Mouse (Mus musculus) MEL (cell line): ENCODE measurements around the gene Ccdc162.

Source experiments
- CTCF ChIP-seq, 3 experiments: IDR thresholded peaks in 2 of 3; conservative IDR thresholded peaks in 1 of 3; 2 replicates each; pipeline ENCODE4 v1.5.1; 2011 to 2012; ENCODE audit warnings: low read length in 3 of 3, low read depth in 2 of 3, mild to moderate bottlenecking in 2 of 3, improper control_type of control experiment in 1 of 3, inconsistent platforms in 1 of 3, mixed read lengths in 1 of 3, moderate library complexity in 1 of 3; ENCODE audit not compliant: control insufficient read depth in 1 of 3, insufficient read depth in 1 of 3, poor library complexity in 1 of 3, severe bottlenecking in 1 of 3
- EP300 ChIP-seq, 2 experiments: IDR thresholded peaks; 2 replicates each; pipeline ENCODE4 v1.6.1; 2011; ENCODE audit warnings: improper control_type of control experiment in 2 of 2, low read length in 2 of 2, low read depth in 1 of 2, mild to moderate bottlenecking in 1 of 2
- KAT2A ChIP-seq: conservative IDR thresholded peaks from 2 replicates; pipeline ENCODE4 v1.6.1; 2012; ENCODE audit warnings: low read depth, low read length, improper control_type of control experiment, inconsistent platforms
- MXI1 ChIP-seq: IDR thresholded peaks from 2 replicates; pipeline ENCODE4 v1.6.1; 2011; ENCODE audit warnings: mild to moderate bottlenecking, low read depth, low read length, improper control_type of control experiment
- MYB ChIP-seq: IDR thresholded peaks from 2 replicates; pipeline ENCODE4 v1.6.1; 2011; ENCODE audit warnings: mild to moderate bottlenecking, low read depth, low read length, improper control_type of control experiment
- POLR2A ChIP-seq, 2 experiments: IDR thresholded peaks; 2 replicates each; pipeline ENCODE4 v1.6.1; 2011 to 2012; ENCODE audit warnings: low read length in 2 of 2, mild to moderate bottlenecking in 2 of 2, control low read depth in 1 of 2, improper control_type of control experiment in 1 of 2, low read depth in 1 of 2, moderate library complexity in 1 of 2; ENCODE audit not compliant: control insufficient read depth in 1 of 2, insufficient read depth in 1 of 2, poor library complexity in 1 of 2
- POLR2AphosphoS5 ChIP-seq: IDR thresholded peaks from 2 replicates; pipeline ENCODE4 v1.6.1; 2012; ENCODE audit warnings: low read depth, borderline replicate concordance, mild to moderate bottlenecking, inconsistent platforms, low read length, moderate library complexity, mixed read lengths
- USF1 ChIP-seq: IDR thresholded peaks from 2 replicates; pipeline ENCODE4 v1.6.1; 2014; ENCODE audit warnings: low read depth, mild to moderate bottlenecking, inconsistent platforms, low read length, improper control_type of control experiment, moderate library complexity
- ZC3H11A ChIP-seq: IDR thresholded peaks from 2 replicates; pipeline ENCODE4 v1.6.1; 2012; ENCODE audit warnings: low read depth, mild to moderate bottlenecking, inconsistent platforms, low read length, improper control_type of control experiment

DNA sequence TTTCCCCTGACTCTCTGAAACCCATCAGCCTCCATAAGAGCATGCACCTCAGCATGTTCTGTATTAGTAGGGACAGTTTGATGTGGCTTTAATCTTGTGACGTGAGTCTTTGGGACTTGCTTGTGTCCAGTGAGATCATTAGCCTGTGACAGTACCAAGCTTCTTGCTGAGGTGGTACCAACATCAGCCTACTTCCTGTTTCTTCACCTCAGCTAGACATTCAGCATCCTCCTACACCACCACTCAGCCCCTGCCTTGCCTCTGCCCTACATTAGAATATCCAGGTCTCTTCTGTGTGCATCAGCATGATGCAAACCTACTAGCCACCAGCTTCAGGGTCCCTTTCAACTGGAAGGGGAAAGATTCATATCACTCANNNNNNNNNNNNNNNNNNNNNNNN lies 113.8 kb downstream of the Ccdc162 start:
- TF ChIP-seq POLR2AphosphoS5 (no peak), EP300 (IDR thresholded peaks at IDR 0.05; ENCODE audit: low read depth in 1 of 2, low read length in 2 of 2) (no peak), CTCF (IDR thresholded peaks at IDR 0.05 in 2 of 3, conservative IDR thresholded peaks at IDR 0.05 in 1 of 3; ENCODE audit: control insufficient read depth in 1 of 3, insufficient read depth in 1 of 3, low read depth in 2 of 3, low read length in 3 of 3, poor library complexity in 1 of 3, severe bottlenecking in 1 of 3) (no peak), POLR2A (IDR thresholded peaks at IDR 0.05; ENCODE audit: control insufficient read depth in 1 of 2, insufficient read depth in 1 of 2, low read depth in 1 of 2, low read length in 2 of 2, poor library complexity in 1 of 2) (no peak), KAT2A (no peak), MXI1 (no peak), USF1 (no peak), ZC3H11A (no peak), MYB (no peak)
